Mouse (Mus musculus): Measurements from ENCODE around the gene Dlgap1. TPM values are rescaled to one million over a fixed set of nuclear protein-coding genes. Genes with fewer than 3 reads are reported as not detected.

The Dlgap1 gene
- total RNA-seq, 2 experiments from 2014 or later = 0.67 to 1.5 TPM

- peak; percentile 66 to 75 for DNase-seq
Observed at GRCm38 (mm10) chr17:70847086-70847485, 878.2 kb downstream of the Dlgap1 start.

- peak; percentile 27 to 47 for DNase-seq
Observed at GRCm38 (mm10) chr17:70847751-70848510, 879.1 kb downstream of the Dlgap1 start.

- peak; percentile 66 to 80 for DNase-seq
Observed at GRCm38 (mm10) chr17:70848511-70849398, 879.9 kb downstream of the Dlgap1 start.

GRCm38 (mm10) chr17:70849399-70850232, 880.7 kb downstream of the Dlgap1 start:
- peak; percentile 92 to 94 for DNase-seq

GRCm38 (mm10) chr17:70850233-70850995, 881.5 kb downstream of the Dlgap1 start:
- peak; percentile 68 to 83 for DNase-seq

- peak; percentile 82 to 87 for DNase-seq
Observed at GRCm38 (mm10) chr17:70850996-70851991, 882.4 kb downstream of the Dlgap1 start.

- peak; percentile 69 to 75 for DNase-seq
Observed at GRCm38 (mm10) chr17:70852011-70852685, 883.3 kb downstream of the Dlgap1 start.

- DNase-seq = peak; percentile 90 to 93
Observed at GRCm38 (mm10) chr17:70852686-70853386, 884.0 kb downstream of the Dlgap1 start.

GRCm38 (mm10) chr17:70853436-70853905, 884.6 kb downstream of the Dlgap1 start, which contains the start of gene Tgif1:
Gene Tgif1 (minus strand): TSS chr17:70853546.
- peak; percentile 71 to 75 for DNase-seq

- peak; percentile 22 to 33 for DNase-seq
Observed at GRCm38 (mm10) chr17:70854021-70854420, 885.1 kb downstream of the Dlgap1 start.

GRCm38 (mm10) chr17:70856871-70857415, 888.1 kb downstream of the Dlgap1 start:
- no peak for DNase-seq

- DNase-seq = no peak
Observed at GRCm38 (mm10) chr17:70858814-70859213, 889.9 kb downstream of the Dlgap1 start.

GRCm38 (mm10) chr17:70864117-70864516, 895.2 kb downstream of the Dlgap1 start:
- no peak for DNase-seq

GRCm38 (mm10) chr17:70864645-70865044, 895.8 kb downstream of the Dlgap1 start:
- DNase-seq = no peak

GRCm38 (mm10) chr17:70865060-70865604, 896.3 kb downstream of the Dlgap1 start:
- no peak for DNase-seq

- no peak for DNase-seq
Observed at GRCm38 (mm10) chr17:70866029-70866428, 897.2 kb downstream of the Dlgap1 start.

GRCm38 (mm10) chr17:70866538-70867114, 897.8 kb downstream of the Dlgap1 start:
- DNase-seq = no peak

Data from heart, adult 18-20 months (tissue).